Mouse (Mus musculus) embryo, embryonic 11 days (tissue): Measurements from ENCODE around the gene Rapsn.

Experiments used
- DNase-seq: peaks from one replicate; pipeline ENCODE4 v3.0.0-alpha.2; 2015

The Rapsn gene

DNA sequence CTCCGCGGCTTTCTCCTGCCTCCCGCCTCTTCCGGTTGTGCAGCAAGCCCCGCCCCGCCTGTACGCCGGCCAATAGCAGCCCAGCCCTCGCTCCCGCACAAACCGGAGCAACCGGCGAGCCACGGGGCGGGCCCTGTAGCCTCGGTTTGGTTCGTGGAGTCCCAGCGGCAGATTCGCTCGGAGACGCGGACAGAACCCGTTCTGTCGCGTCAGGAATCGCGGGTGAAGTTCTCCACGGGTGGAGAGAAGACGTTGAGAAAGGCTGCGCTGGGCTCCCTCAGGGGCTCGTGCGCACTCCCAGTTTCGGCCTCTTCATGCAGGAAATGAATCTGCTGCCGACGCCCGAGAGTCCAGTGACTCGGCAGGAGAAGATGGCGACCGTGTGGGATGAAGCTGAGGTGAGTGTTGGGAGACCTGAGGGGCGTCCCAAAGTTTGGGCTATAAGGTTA lies 18.5 kb downstream of the Rapsn start, which contains the start of gene Psmc3:
Psmc3 (plus strand) TSS at position 76 of the 449 bp plus-strand sequence.
- peak; percentile 98 for DNase-seq

- no peak for DNase-seq
Measured at GRCm38 (mm10) chr2:91058435-91058834, 23.0 kb downstream of the Rapsn start.

GRCm38 (mm10) chr2:91059376-91059775 lies 24.0 kb downstream of the Rapsn start:
- DNase-seq: no peak

- peak; percentile 68 for DNase-seq
Measured at GRCm38 (mm10) chr2:91060544-91061355, 25.3 kb downstream of the Rapsn start.

- no peak for DNase-seq
Measured at GRCm38 (mm10) chr2:91061849-91062481, 26.5 kb downstream of the Rapsn start.

GRCm38 (mm10) chr2:91062779-91063606 lies 27.6 kb downstream of the Rapsn start:
- no peak for DNase-seq

- no peak for DNase-seq
Measured at GRCm38 (mm10) chr2:91064211-91064610, 28.8 kb downstream of the Rapsn start.

DNA sequence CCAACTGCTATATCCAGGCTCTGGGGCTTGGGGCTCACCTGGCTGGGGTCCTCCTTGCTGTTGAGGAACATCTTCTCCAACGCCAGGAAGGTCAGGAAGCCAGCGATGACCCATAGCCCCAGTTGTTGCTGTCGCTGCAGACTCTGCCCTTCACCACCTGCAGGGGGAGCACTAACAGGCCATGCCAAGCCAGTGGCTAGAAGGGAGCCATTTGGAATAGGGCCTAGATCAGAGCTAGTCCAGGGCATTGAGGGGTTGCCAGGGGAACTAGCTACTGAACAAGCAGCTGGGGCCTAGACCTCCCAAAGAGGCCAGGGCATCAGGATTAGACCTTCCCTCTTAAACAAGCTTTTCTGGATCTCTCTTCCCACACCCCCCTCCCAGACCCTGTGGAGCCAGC lies 30.1 kb downstream of the Rapsn start:
- DNase-seq: peak; percentile 60

GRCm38 (mm10) chr2:91066455-91066854 lies 31.0 kb downstream of the Rapsn start:
- no peak for DNase-seq

GRCm38 (mm10) chr2:91068162-91068871 lies 32.9 kb downstream of the Rapsn start:
- DNase-seq: no peak

DNA sequence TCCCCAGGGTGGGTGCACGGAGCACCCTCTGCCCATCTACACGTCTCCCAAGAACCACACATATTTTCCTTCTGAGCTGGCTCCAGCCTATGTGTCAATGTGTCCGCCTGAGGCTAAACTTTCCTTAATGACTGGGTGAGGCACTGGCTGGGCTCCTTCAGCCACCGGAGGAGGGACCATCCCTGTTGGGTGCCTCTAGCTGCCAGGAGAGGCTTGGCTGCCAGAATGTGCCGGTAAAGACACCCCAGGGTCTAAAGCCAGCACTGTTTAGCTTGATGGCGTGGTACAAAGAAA lies 33.4 kb downstream of the Rapsn start:
- DNase-seq: no peak

DNA sequence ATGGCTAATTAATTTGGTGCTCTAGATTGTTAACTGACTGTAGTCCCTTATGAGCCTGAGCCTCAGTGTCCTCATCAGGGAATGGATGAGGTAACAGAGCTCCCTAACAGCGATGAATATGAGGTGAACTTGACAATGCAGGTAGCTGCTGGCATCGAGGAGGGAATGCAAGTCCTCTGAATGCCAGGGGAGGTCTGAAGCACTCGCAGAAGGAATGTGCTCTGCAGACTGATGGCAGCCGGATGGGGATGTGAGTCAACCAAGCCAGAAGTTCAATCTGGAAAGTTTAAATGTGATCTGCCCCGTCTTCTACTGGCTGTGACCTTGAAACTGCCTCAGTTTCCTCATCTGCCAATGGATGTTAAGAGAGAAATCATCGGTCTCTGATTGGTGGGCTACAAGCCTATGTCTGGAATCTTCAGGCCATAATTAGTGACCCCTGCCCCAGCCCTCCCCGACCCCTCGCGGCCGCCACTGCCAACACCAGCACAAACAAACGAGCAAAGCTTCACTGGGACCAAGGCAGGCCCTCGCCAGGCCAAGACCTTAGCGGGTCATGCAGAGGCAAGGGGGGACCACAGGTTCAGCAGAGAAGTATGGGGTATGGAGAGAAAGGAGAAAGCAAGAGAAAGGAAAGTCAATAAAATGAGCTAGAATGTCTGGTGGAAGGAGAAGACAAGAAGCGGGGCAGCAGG lies 34.0 kb downstream of the Rapsn start:
- peak; percentile 38 for DNase-seq

- peak; percentile 95 for DNase-seq
Measured at GRCm38 (mm10) chr2:91070076-91070800, 34.8 kb downstream of the Rapsn start, which contains the start of gene Slc39a13. Gene Slc39a13, minus strand, starts transcription at chr2:91070417.

GRCm38 (mm10) chr2:91071059-91071458 lies 35.6 kb downstream of the Rapsn start:
- DNase-seq: no peak

- DNase-seq: no peak
Measured at GRCm38 (mm10) chr2:91072092-91072491, 36.7 kb downstream of the Rapsn start.

DNA sequence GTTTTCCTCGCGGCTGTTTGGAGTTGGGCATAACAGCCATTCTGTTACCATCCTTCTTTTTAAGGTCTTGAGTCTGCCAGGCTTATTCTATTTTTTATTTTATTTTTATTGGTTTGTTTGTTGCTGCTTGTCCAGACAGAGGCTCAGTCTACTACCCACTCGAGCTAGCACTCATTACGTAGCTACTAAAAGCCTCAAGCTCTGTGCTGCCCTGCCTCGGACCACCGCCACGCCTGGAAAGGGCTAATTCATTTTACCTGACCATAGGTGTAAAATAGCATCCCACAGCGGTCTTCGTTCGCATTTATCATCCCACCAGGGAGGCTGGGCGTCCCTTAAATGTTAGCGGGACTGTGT lies 42.5 kb downstream of the Rapsn start:
- no peak for DNase-seq

- DNase-seq: peak; percentile 54
Measured at GRCm38 (mm10) chr2:91078314-91079025, 43.0 kb downstream of the Rapsn start.

GRCm38 (mm10) chr2:91079026-91079384 lies 43.6 kb downstream of the Rapsn start:
- DNase-seq: no peak

- no peak for DNase-seq
Measured at GRCm38 (mm10) chr2:91080784-91081513, 45.5 kb downstream of the Rapsn start.
